Mouse (Mus musculus): ENCODE data around the gene Il31.
"Not testable (repeated sequence)": the region's sequence is repeated elsewhere in the genome, so short reads cannot be mapped to it uniquely, and the experiment has no call there.

Gene Il31

GRCm38 (mm10) chr5:123489112-123489785 is at the start of gene Il31, which contains the start of gene Lrrc43:
Gene Il31, minus strand, starts transcription at chr5:123489489.
Gene Lrrc43, plus strand, starts transcription at chr5:123489305.
- no peak for DNase-seq (ENCODE audit: low read depth, low spot score)

DNA sequence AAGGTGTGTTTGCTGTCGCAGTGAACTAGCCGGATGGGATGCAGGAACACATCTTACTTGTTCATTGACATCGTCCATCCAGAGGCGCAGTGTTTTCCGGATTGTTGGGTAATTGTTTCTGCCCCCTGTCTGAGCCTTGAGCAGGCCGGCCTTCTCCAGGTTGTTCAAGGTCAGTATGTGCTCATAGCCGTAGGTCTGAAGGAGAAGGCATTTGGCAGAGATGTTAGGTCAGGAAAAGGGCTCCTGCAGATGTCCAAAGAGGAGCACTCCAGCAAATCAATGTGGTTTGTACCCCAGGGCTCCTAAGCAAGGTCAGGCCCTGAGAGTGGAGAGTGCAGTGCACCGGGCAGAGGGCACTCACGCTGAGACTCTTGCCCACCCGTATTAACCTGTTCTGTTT is 44.5 kb upstream of the Il31 start:
- no peak for DNase-seq (ENCODE audit: low read depth, low spot score)

GRCm38 (mm10) chr5:123530056-123530455 is 40.8 kb upstream of the Il31 start:
- no peak for DNase-seq (ENCODE audit: low read depth, low spot score)

DNA sequence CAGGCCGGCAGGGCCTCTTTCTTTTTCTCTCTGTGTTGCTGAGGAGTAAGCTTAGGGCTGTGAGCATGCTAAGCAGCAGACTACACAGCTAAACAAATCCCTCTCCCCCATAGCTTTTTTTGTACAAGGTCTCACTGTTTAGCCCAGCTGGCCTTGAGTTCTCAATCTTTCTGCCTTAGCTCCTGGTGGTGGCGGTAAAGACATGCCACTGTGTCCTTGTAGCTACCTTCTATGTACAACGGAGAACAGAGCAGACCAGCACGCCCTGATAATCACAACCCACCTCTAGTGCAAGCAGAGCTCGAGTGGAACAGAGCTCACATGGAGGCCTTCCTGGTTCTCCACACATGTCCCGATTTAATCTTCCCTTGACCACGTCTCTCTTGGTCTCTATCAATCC is 39.4 kb upstream of the Il31 start:
- DNase-seq (ENCODE audit: low read depth, low spot score), result no peak

- no peak for DNase-seq (ENCODE audit: low read depth, low spot score)
Observed at GRCm38 (mm10) chr5:123525916-123526495, 36.7 kb upstream of the Il31 start.

DNA sequence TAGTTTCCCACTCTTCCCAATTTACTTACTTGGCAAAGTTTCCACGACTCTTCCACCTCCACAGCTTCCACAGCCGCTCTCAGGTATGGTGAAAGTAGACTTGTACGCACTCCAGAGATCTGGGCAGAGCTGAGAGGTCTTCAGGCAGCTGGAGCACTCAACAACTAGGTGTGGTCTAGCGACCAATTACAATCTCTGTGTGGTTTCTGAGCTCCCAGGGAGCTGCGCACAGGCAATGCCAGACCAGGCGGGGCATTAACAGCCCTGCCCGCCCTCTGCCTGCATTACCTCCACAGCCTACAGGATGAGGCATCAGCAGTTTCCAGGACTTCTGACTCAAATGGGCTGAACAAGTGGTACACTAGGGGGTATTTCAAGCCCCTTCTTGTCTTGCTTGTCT is 36.0 kb upstream of the Il31 start, which contains the start of gene Gm49027:
Gene Gm49027 (minus strand): TSS at position 208 of the 400 bp plus-strand sequence.
- no peak for DNase-seq (ENCODE audit: low read depth, low spot score)

GRCm38 (mm10) chr5:123524393-123524750 is 35.1 kb upstream of the Il31 start:
- no peak for DNase-seq (ENCODE audit: low read depth, low spot score)

DNA sequence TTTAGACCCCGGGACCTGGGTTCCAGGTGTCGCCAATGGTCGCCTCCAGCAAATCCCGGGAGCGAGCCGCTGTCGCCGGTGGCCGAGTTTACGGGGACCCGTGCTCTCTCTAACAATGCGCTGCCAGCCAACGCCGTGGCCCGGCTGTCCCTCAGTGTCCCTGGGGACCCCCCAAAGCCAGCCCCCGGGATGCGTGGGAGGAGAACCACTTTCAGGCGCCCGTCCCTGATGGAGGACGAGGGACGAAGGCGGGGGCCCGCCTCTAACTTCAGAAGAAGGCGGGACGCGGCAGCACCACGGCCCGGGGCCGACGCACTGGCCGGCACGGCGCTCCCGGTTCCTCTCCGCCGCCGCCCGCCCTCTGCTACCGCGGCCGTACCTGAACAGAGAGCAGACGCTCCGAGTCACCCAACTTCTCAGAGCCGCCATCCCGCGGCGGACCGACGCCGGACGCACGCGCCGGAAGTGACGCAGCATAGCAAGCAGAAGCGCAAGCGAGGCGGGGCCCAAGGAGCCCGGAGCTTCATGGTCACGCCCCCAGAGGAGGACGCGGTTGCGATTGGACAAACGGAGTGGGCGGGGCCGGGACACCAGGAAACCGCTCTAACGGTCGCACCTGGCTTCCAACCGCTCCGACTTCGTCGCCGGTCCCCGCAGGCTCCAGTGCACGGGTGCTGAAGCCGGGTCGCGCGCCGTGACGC is 34.6 kb upstream of the Il31 start, which contains the start of gene Diablo:
Gene Diablo (minus strand): TSS at position 485 of the 701 bp plus-strand sequence.
- peak; percentile 100 for DNase-seq (ENCODE audit: low read depth, low spot score)

- DNase-seq (ENCODE audit: low read depth, low spot score), result no peak
Observed at GRCm38 (mm10) chr5:123522166-123522565, 32.9 kb upstream of the Il31 start.

DNA sequence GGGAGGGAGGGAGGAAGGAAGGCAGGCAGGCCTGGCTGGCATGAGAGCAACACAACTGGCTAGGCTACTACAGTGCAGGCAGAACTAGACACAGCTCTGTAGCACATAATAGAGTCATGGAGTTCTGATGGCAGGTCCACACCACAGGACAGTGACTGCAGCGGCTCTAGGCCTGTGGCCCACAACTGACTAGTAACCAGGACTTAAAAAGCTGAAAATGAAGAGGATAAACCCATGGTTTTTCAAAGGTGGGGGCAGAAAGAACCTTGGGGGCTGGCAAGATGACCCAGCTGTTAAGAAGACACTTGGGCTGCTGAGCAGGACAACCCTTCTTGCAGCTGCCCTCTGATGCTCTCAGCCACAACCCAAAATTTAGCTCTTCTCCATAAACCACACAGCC is 32.3 kb upstream of the Il31 start:
- DNase-seq (ENCODE audit: low read depth, low spot score), result no peak

DNA sequence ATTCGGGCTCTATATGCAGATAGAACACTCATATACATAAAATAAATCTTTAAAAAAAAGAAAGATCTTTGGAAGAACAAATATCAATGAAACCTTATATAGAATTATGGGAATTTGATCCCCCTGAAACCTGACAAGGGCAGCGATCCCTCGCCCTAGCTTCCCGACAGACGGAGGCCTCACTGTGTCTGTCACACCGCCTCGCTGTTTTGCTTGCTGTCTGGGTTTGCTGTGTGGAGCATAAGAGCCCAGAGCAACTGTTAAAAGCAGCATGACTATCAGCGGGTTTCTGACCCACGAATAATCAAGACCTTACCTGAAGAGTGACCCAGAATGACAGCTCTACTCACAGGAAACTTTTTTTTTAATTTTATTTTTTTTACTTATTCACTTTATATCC is 31.4 kb upstream of the Il31 start:
- no peak for DNase-seq (ENCODE audit: low read depth, low spot score)

GRCm38 (mm10) chr5:123514871-123515270 is 25.6 kb upstream of the Il31 start:
- DNase-seq (ENCODE audit: low read depth, low spot score), result no peak

DNA sequence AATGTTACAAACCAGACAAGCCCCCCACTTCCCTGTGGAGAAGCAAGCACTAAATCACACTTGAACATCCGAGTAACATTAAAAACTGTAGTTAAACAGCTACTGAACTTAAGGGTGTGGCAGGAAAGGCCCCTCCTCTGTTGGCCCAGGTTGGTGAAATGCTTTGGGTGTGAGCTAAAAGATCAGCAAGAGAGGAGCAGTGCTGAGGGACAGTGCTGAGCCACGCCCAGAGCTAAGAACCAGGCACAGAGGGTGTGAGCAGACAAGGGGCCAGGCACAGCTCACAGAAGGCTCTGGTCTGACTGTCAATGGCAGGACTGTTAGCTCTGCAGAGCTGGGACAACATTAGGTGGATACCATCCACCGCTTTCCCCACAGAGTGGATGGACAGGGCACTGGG is 22.8 kb upstream of the Il31 start:
- DNase-seq (ENCODE audit: low read depth, low spot score), result no peak

DNA sequence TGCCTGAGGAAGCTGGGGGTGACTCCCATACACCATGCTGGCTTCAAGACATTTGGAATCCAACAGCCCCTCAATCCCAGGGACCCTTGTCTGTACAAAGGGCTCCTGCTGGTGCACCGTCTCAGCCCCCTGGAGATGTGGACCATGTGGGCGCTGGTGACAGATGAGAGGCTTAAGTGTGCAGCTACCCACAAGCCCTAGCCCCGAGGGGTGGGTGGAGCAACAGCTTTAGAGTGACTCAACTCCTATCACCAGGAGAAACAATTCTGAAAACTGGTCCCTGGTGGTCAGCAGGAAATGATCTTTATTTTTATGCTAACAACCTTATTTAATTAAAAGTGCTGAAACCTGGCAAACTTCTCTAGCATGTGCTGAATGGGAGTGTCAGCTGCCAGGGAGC is 22.1 kb upstream of the Il31 start:
- DNase-seq (ENCODE audit: low read depth, low spot score), result not testable (repeated sequence)

DNA sequence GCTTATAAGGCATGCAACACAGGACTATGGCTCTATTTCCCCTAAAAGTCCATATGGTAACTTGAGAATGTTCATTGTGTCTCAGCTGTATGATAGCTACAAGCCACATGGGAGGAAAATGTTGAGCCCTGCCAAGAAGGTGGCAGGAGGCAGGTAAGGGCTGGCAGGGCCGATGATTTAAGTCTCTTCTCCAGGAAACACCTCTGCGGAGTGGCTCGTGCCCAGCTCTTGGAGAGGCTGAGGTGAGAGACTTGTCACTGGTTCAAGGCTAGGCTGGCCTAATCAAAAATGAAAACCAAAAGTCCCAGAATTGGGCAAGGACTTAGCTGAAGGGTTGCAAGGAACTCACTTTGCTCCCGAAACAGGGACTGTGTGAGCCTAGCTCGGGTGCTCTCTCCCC is 20.9 kb upstream of the Il31 start, which contains the start of gene B3gnt4:
Gene B3gnt4 (plus strand): TSS at position 301 of the 400 bp plus-strand sequence.
- DNase-seq (ENCODE audit: low read depth, low spot score), result no peak

DNA sequence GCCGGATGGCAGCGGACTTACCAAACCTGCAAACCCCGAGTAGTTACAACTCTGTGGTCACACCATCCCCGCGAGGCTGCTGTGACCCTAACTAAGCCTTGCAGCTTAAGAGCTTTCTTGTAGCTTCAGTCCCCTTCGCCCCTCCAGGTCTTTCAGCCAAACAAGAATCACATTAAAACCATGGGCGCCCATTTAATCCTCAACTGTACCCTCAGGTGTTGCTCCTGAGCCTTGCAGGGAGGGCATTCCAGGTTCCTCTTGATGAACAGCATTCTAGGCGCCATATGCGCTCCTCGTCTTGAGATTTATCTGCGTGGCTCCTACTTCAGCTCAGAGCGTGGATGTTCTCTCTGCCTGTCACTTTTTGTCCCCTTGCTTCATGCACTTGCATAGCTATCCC is 19.6 kb upstream of the Il31 start:
- DNase-seq (ENCODE audit: low read depth, low spot score), result no peak

DNA sequence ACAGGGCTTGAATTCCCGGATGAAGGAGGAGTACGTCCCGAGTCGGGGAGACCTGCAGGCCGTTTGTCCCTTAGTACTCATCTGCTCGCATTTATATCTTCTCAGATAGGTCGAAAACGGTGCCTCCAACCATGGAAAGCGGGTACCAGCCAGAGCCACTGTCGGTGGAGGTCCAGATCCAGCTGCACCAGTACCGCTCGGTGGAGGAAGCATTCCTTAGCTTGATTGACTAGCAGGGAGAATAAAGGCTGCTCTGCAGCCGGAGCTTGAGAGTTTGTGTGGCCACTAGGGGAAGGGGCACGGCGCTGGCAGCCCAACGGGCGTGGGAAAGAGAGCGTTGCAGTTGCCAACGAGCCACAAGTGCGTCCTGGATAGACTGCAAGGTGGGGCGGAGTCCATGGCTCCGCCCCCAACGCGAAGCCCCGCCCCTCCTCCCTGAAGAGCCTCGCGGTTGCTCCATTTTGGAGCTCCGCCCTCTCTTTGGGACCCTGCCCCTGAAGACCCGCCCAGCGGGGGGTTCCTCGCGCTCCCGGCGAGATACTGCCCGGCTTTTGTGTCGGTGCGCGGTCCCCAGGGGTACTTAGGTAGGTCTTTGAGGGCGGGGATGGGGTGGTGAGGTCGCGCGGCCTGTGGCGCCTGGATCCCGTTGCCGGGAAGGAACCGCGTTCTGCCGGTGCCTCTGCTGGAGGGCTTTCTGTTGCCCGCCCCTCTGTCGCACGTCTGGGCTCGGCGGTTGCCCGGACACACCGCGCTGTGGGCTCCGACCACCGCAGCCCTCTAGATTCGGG is 18.8 kb upstream of the Il31 start:
- DNase-seq (ENCODE audit: low read depth, low spot score), result peak; percentile 90

GRCm38 (mm10) chr5:123501973-123502372 is 12.7 kb upstream of the Il31 start:
- no peak for DNase-seq (ENCODE audit: low read depth, low spot score)

- DNase-seq (ENCODE audit: low read depth, low spot score), result peak; percentile 64
Observed at GRCm38 (mm10) chr5:123499717-123500116, 10.4 kb upstream of the Il31 start.

DNA sequence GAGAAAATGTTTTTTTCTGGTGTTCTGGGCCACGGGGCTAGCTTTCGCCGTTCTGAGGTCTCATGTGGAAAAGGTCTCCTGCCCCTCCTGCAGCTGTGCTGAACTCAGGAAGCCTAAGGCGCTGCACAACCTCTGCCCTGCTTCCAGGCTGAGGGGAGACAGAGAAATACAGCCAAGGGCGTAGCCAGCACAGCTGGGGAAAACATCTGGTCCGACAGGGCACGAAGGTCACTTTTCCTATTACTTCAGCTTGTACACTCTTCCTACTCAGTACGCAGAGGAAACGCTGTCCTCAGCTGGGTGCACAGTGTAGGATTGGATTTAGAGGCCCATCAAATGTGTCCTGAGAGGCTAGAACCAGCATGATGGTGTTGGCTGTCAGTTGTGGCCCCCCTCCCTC is 646 bp upstream of the Il31 start:
- DNase-seq (ENCODE audit: low read depth, low spot score), result no peak

- no peak for DNase-seq (ENCODE audit: low read depth, low spot score)
Observed at GRCm38 (mm10) chr5:123487659-123488395, 1.5 kb downstream of the Il31 start.

Data from CD4-positive, CD25-positive, alpha-beta regulatory T cell, adult 2 months (primary cell).